Mouse (Mus musculus): ENCODE data around the gene Prkch.

The Prkch gene

GRCm38 (mm10) chr12:73617652-73618051 lies 33.1 kb downstream of the Prkch start:
- no peak for DNase-seq

GRCm38 (mm10) chr12:73625277-73626032 lies 40.9 kb downstream of the Prkch start:
- no peak for DNase-seq

DNA sequence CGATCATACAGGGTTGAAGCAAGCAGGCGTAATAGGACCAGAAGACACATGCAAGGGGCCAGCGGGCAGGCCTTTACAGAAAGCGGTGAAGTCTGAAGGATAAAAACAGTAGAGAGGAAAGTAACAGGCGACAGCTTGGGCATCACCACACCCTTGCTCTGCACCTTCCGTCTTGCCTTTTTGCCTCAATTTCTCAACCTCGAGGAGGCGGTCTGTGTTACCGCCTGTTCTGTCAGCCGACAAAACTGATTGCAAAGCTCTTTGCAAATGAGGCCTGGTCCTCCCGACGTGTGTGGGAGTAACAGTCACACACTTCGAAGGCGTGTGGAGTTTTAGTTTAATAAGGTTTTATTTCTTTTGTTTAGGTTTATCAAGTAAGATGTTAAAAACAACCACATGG lies 43.3 kb downstream of the Prkch start:
- DNase-seq = no peak

DNA sequence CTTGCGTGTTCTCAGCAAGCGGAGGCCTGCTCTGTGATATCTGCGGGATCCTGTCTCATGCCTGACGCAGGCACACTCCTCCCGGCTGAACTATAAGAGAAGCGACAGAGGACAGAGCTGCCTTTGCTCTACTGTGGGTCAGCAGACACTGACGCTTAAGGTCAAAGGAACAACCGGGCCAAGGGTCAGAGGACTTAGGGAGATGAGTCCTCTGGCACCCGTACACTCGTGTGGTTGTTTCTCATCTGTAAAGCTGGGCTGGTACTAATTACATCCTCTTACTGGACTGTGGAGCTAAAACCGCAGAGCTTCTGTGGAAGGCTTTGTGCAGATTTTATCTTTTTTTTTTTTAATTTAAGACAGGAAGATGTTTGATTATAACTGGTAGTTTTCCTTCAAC lies 46.0 kb downstream of the Prkch start:
- no peak for DNase-seq

DNA sequence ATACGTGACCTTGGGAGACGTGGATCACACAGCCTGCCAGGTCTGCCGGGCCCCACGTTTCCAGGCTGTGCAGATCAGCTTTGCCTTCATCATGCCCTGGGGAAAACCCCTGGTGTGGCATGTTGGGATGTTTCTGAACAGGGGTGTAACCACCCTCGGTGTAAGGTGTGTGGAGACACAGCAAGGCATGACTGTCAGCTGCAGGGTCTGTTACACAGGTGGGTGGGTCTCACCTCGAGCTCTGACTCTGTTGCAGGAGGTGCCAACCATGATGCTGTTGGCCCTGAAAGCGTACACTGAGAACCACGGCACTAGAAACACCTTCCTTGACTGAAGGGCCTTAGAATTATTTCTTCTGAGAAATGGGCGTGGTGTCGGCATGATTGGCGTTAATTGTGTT lies 46.6 kb downstream of the Prkch start:
- no peak for DNase-seq

GRCm38 (mm10) chr12:73632671-73633244 lies 48.2 kb downstream of the Prkch start:
- DNase-seq = no peak

DNA sequence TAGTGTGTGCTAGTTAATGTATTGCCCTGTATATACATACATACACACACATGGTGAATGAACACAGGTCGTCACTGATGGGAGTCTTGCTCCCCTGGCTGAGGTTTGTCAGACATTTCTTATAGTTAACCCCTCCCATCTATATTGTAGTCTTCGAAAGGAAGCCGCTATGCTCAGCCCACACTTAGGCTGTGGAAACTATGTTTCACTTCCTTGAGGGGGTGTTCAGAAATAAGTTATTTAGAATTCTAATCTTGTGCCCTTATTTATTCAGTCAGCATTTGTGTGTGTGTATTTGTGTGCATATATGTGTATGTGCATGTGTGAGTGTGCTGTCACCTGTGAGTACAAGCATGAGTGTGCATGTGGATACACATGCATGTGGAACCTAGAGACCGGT lies 49.1 kb downstream of the Prkch start:
- no peak for DNase-seq

DNA sequence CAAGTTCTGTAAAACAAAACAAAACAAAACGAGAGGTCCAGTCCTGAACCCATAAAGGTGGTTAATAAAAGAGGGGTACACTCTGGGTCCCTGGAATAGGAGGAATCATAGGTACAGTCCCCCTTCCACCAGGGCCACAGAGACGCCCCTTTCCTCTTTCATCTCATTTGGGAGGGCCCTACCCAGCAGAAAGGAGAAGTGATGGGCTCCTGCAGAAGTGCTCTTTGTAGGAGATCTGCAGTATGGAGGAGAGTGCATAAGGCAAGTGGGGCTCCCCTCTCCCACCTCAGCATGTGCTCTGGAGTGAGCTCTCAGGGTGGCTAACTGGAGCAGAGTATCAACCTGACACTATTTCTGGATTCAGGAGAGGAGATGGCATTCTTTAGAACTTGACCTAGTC lies 55.0 kb downstream of the Prkch start:
- DNase-seq = no peak

- no peak for DNase-seq
Observed at GRCm38 (mm10) chr12:73641183-73641582, 56.6 kb downstream of the Prkch start.

- no peak for DNase-seq
Observed at GRCm38 (mm10) chr12:73645216-73645615, 60.6 kb downstream of the Prkch start.

- DNase-seq = no peak
Observed at GRCm38 (mm10) chr12:73647686-73648085, 63.1 kb downstream of the Prkch start.

- peak; percentile 52 for DNase-seq
Observed at GRCm38 (mm10) chr12:73656568-73657204, 72.1 kb downstream of the Prkch start.

GRCm38 (mm10) chr12:73663421-73663820 lies 78.8 kb downstream of the Prkch start:
- no peak for DNase-seq

- no peak for DNase-seq
Observed at GRCm38 (mm10) chr12:73666701-73667100, 82.1 kb downstream of the Prkch start.

- DNase-seq = no peak
Observed at GRCm38 (mm10) chr12:73667607-73668006, 83.0 kb downstream of the Prkch start.

DNA sequence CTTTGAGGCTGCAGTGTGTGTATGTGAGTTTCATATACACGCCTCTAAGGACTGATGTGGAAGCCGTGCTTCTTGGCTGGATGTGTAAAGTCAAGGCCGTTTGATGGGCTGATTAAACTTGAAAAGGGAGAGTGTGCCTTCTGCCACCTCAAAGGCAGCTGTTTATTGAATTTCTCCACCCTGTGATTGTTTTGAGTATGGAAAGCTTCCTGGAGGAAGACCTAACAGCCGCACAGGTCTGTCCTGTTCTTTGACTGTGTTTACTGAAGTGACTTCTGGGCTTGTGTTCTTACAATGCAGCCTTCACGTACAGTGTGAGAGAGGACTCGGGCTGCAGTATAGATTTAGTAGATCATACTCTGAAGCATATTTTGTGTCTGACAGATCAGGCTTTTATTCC lies 86.1 kb downstream of the Prkch start:
- no peak for DNase-seq

DNA sequence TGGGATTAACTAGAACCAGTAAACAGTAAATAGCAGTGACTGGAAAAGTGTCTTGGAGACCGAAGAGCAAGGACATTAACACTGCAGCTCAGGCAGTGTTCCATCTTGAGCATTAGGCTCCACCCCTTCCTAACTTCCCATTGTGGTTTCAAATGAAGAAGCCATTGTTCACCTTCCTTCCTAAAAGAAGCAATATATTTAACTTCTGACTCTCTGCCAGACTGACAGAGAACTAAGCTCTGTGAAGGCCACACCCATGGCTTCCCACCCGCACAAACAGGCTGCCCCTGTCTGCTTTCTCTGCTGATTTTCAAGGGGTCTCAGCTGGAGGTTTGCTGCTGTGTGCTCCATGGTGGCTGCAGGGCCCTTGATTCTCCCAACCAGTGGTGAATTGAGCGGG lies 86.9 kb downstream of the Prkch start:
- no peak for DNase-seq

DNA sequence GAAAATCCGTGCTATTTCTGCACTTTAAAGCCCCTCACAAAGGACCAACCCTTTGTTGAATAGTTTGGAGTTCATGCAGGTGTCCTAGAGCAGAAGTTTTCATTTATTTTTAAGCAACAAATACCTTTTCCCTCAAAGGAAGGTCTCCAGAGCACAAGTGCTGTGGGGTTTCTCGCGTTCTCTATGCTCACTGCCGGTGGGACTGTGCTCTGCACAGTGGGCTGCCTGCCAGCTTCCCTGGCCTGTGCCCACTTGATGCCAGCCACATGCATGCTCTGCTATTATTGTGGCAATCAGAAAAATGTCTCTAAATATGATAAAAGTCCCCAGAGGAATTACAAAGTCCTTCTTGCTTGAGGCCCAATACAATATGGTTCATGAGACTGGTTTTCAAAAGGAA lies 87.4 kb downstream of the Prkch start:
- no peak for DNase-seq

DNA sequence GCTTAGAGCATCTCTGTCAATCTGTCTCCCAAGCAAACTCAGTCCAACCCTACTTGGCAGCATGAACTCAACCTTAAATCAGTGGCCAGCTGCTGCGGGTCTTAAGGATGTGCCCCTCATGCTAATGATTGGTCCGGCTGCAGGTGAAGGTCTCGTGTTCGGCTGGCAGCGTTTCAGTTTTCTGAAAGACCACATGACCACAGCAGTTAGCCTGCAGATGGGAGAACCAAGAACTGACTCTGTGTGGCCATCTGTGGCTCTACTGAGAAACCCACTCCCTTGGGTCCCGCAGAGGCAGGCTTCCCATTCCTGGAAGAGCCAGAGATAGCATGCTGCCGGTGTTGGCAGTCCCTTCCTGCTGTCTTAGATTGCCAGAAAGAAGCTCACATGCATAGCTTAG lies 89.2 kb downstream of the Prkch start:
- no peak for DNase-seq

DNA sequence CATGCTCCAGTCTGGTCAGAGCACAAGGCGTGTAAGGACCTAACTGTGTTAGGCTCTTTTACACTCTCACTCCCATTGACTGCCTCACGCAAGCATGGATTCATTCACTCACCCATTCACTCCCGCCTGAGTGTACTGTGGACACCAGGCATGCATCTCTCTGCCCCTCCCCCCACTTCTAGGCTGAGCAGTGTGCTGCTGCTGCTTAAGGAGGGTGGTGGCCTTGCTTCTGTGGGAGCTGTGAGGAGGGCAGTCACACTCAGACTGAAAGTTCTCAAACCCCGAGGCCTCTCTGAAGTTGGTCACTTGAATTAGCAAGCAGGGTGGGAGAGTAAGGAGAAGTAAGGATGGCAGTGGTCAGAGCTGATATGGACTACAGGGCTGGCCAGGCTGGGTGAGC lies 90.6 kb downstream of the Prkch start:
- no peak for DNase-seq

DNA sequence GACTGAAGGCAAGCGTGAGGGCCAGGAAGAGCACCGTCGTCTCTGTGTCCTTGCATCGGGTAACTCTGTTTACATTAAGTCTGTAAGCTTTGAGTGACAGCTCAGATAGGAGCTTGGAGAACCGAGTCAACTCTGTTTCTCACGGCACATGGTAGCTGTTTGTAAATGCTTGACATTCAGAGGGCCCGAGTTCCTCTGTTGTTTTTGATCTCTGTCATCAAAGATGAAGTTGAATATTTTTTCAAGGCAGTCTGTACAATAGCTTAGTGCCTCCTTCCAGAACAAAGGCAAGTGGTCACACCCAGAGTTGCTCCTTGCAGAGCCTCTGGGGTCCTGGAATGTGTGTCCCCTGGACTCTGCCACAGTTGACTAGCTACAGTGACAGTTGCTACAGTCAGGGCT lies 94.8 kb downstream of the Prkch start:
- DNase-seq = no peak

DNA sequence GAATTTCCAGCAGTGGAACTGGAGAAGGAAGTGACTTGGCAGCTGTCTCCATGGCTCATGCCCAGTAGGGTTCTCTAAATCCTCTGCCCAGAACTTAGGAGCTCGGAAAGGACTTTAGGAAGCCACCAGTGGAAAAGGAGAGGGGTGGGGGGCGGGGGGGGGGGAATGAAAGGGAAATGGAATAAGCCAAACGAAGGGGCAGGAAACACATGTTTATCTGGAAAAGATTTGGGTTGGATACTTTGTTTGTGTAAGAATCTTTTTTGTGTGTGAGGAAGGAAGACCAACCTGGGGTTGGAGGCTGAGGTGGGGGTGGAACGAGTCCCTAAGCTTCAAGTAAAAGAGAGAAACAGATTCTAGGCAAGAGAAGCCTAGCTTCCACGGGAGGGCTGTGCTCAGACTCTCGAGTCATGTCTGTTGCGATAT lies 98.3 kb downstream of the Prkch start:
- DNase-seq = no peak

GRCm38 (mm10) chr12:73685875-73686274 lies 101.3 kb downstream of the Prkch start:
- no peak for DNase-seq

GRCm38 (mm10) chr12:73686456-73686855 lies 101.9 kb downstream of the Prkch start:
- no peak for DNase-seq

Measured in thymus, postnatal 4 days (tissue).